Mouse (Mus musculus) lung, postnatal 0 days (tissue): ENCODE data around the gene Uvssa.

Source experiments
- CTCF ChIP-seq: IDR thresholded peaks from 2 replicates; pipeline ENCODE4 v1.5.1; 2016; ENCODE audit warnings: antibody characterized with exemption, mild to moderate bottlenecking
- EP300 ChIP-seq: IDR thresholded peaks from 2 replicates; pipeline ENCODE4 v1.6.1; 2016; ENCODE audit warnings: antibody characterized with exemption, mild to moderate bottlenecking, control low read depth

- TF ChIP-seq EP300 (no peak), CTCF (no peak)
These were observed 77.4 kb downstream of the Uvssa start for GRCm38 (mm10) chr5:33455737-33456136.
